Comparison of ENCODE assay signal across 18 mouse cellular contexts in genomic region chr6:89684231-89684630, GRCm38 (mm10). TPM values are rescaled to one million over a fixed set of nuclear protein-coding genes. Genes with fewer than 3 reads are reported as not detected.
A peak's percentile ranks its signal among the peaks of the same experiment; 100 is the strongest.
DNase-seq lines count a peak whose midpoint lies in the region; ATAC-seq and TF ChIP-seq lines count a peak whose summit lies in the region.
"Had no signal": no experiment of that assay in that cellular context is flagged by ENCODE, and none has a peak within 500 bp of the region (broad histone marks: within the 10 kb centered on the region; RNA-seq: fewer than 3 reads in every experiment).

No protein-coding gene starts in this region.

- H3K4me2 ChIP-seq in hindbrain, embryonic 16.5 days (ENCODE audit: low read length), result no peak overlapping the region
- no peak overlapping the region for H3K4me2 ChIP-seq in hindbrain, embryonic 12.5 days (replicated peaks)
- no peak overlapping the region for H3K4me2 ChIP-seq in lung, postnatal 0 days (replicated peaks; ENCODE audit: low read depth, low read length)
- H3K4me2 ChIP-seq: liver, embryonic 15.5 days; neural tube, embryonic 13.5 days had no signal

- TF ChIP-seq EP300 in lung, postnatal 0 days (IDR thresholded peaks at IDR 0.05), result no peak

- no peak overlapping the region for H3K9ac ChIP-seq in hindbrain, embryonic 16.5 days (ENCODE audit: low read depth, low read length)
- no peak overlapping the region for H3K9ac ChIP-seq in hindbrain, embryonic 12.5 days
- H3K9ac ChIP-seq in lung, postnatal 0 days (replicated peaks; ENCODE audit: low read depth), result no peak overlapping the region
- H3K9ac ChIP-seq: liver, embryonic 15.5 days; neural tube, embryonic 13.5 days had no signal

- 53% methylated on average over 1 of the region's 1 CpGs for WGBS in hindbrain, embryonic 16.5 days
- WGBS in hindbrain, embryonic 12.5 days, result 59% methylated on average over 1 of the region's 1 CpGs
- WGBS in lung, postnatal 0 days, result 41% methylated on average over 1 of the region's 1 CpGs

- ATAC-seq in hindbrain, embryonic 16.5 days, result peak; percentile 67; the same call in 1 of the 2 replicates
- no peak for ATAC-seq in hindbrain, embryonic 12.5 days (ENCODE audit: low FRiP score)
- no peak for ATAC-seq in lung, postnatal 0 days
- no peak for ATAC-seq in megakaryocyte, adult 5-6 weeks (ENCODE audit: poor library complexity, severe bottlenecking)

- no peaks in the 10 kb centered on the region for H3K9me3 ChIP-seq in hindbrain, embryonic 16.5 days (ENCODE audit: control insufficient read depth, low read length)
- no peaks in the 10 kb centered on the region for H3K9me3 ChIP-seq in hindbrain, embryonic 12.5 days (replicated peaks)
- no peaks in the 10 kb centered on the region for H3K9me3 ChIP-seq in lung, postnatal 0 days (ENCODE audit: low read length)
- H3K9me3 ChIP-seq: liver, embryonic 15.5 days; neural tube, embryonic 13.5 days had no signal

- H3K4me3 ChIP-seq in hindbrain, embryonic 16.5 days (ENCODE audit: low read length), result no peak overlapping the region
- H3K4me3 ChIP-seq in hindbrain, embryonic 12.5 days, result no peak overlapping the region
- no peak overlapping the region for H3K4me3 ChIP-seq in lung, postnatal 0 days (ENCODE audit: low read depth, low read length)
- H3K4me3 ChIP-seq: liver, embryonic 15.5 days; neural tube, embryonic 13.5 days had no signal

- DNase-seq in lung, postnatal 0 days (ENCODE audit: low spot score), result no peak
- no peak for DNase-seq in lung, adult 18-20 months
- peak; percentile 52 for DNase-seq in Muller cell, postnatal 12 days (ENCODE audit: inconsistent ontology term)
- DNase-seq in retina, postnatal 1 day, result peak; percentile 38
- DNase-seq: cerebellum, adult 9-11 months; kidney, adult 11 months; right cerebral cortex, postnatal 25 days had no signal

- no peaks in the 10 kb centered on the region for H3K27me3 ChIP-seq in hindbrain, embryonic 16.5 days (replicated peaks; ENCODE audit: control insufficient read depth, insufficient read depth, low read length)
- H3K27me3 ChIP-seq in hindbrain, embryonic 12.5 days, result no peaks in the 10 kb centered on the region
- H3K27me3 ChIP-seq in lung, postnatal 0 days (replicated peaks; ENCODE audit: insufficient read depth, low read length), result no peaks in the 10 kb centered on the region
- H3K27me3 ChIP-seq: liver, embryonic 15.5 days; neural tube, embryonic 13.5 days had no signal

- TF ChIP-seq CTCF in lung, postnatal 0 days (IDR thresholded peaks at IDR 0.05), result peak; percentile 41; the same call in 1 of the 2 replicates

- no peaks in the 10 kb centered on the region for H3K4me1 ChIP-seq in hindbrain, embryonic 16.5 days (ENCODE audit: control insufficient read depth, insufficient read depth, low read depth, low read length)
- H3K4me1 ChIP-seq in hindbrain, embryonic 12.5 days, result no peaks in the 10 kb centered on the region
- no peaks in the 10 kb centered on the region for H3K4me1 ChIP-seq in lung, postnatal 0 days (ENCODE audit: insufficient read depth, low read depth, low read length)
- H3K4me1 ChIP-seq: liver, embryonic 15.5 days had no signal

- no peak overlapping the region for H3K27ac ChIP-seq in hindbrain, embryonic 16.5 days (ENCODE audit: low read depth, low read length)
- H3K27ac ChIP-seq in hindbrain, embryonic 12.5 days, result no peak overlapping the region
- no peak overlapping the region for H3K27ac ChIP-seq in lung, postnatal 0 days (ENCODE audit: low read length)
- H3K27ac ChIP-seq: liver, embryonic 15.5 days; neural tube, embryonic 13.5 days had no signal

- no peaks in the 10 kb centered on the region for H3K36me3 ChIP-seq in hindbrain, embryonic 16.5 days (ENCODE audit: control insufficient read depth, insufficient read depth, low read length)
- H3K36me3 ChIP-seq in hindbrain, embryonic 12.5 days, result no peaks in the 10 kb centered on the region
- no peaks in the 10 kb centered on the region for H3K36me3 ChIP-seq in lung, postnatal 0 days (ENCODE audit: insufficient read depth, low read length)
- H3K36me3 ChIP-seq: liver, embryonic 15.5 days; neural tube, embryonic 13.5 days had no signal

RNA-seq across cellular contexts. Expression of gene Vmn1r40, which starts 23.1 kb away (rescaled TPM):
- polyA plus RNA-seq in hindbrain, embryonic 16.5 days (2015; fragmentation: Nextera tagmentation; extraction: Ambion mirVana), result not detected in 2 replicates
- polyA plus RNA-seq in hindbrain, embryonic 12.5 days (2016; fragmentation: Nextera tagmentation; extraction: Ambion mirVana), result not detected in 2 replicates
- polyA plus RNA-seq in lung, postnatal 0 days (2015; fragmentation: Nextera tagmentation; extraction: Ambion mirVana), result not detected in 2 replicates
- not detected in 2 replicates for total RNA-seq in megakaryocyte, adult 5-6 weeks (2015)
- not detected in 2 replicates for total RNA-seq in megakaryocyte, adult 5-6 weeks (2017)
- total RNA-seq: adrenal gland, postnatal 4 days; left cerebral cortex, adult 18-20 months; megakaryocyte-erythroid progenitor cell, adult 5-6 weeks had no signal
- polyA plus RNA-seq: heart, embryonic 14.5 days; liver, embryonic 15.5 days; neural tube, embryonic 13.5 days; stomach, embryonic 14.5 days; urinary bladder, adult 2 months had no signal

RNA-seq across cellular contexts. Expression of gene Txnrd3, which starts 40.4 kb away (rescaled TPM):
- 12.9 and 15.0 TPM in 2 replicates for polyA plus RNA-seq in hindbrain, embryonic 16.5 days (2015; fragmentation: Nextera tagmentation; extraction: Ambion mirVana)
- 15.5 and 16.3 TPM in 2 replicates for polyA plus RNA-seq in hindbrain, embryonic 12.5 days (2016; fragmentation: Nextera tagmentation; extraction: Ambion mirVana)
- 20.6 and 26.3 TPM in 2 replicates for polyA plus RNA-seq in lung, postnatal 0 days (2015; fragmentation: Nextera tagmentation; extraction: Ambion mirVana)
- total RNA-seq in megakaryocyte, adult 5-6 weeks (2015), result 0.11 and 1.1 TPM in 2 replicates
- total RNA-seq in megakaryocyte, adult 5-6 weeks (2017), result 0.49 and 1.5 TPM in 2 replicates

RNA-seq across cellular contexts. Expression of gene Vmn1r41, which starts 56.3 kb away (rescaled TPM):
- polyA plus RNA-seq in hindbrain, embryonic 16.5 days (2015; fragmentation: Nextera tagmentation; extraction: Ambion mirVana), result not detected in 2 replicates
- polyA plus RNA-seq in hindbrain, embryonic 12.5 days (2016; fragmentation: Nextera tagmentation; extraction: Ambion mirVana), result not detected in 2 replicates
- polyA plus RNA-seq in lung, postnatal 0 days (2015; fragmentation: Nextera tagmentation; extraction: Ambion mirVana), result not detected in 2 replicates
- not detected in 2 replicates for total RNA-seq in megakaryocyte, adult 5-6 weeks (2015)
- total RNA-seq in megakaryocyte, adult 5-6 weeks (2017), result not detected in 2 replicates
- total RNA-seq: adrenal gland, postnatal 4 days; left cerebral cortex, adult 18-20 months; megakaryocyte-erythroid progenitor cell, adult 5-6 weeks had no signal
- polyA plus RNA-seq: heart, embryonic 14.5 days; liver, embryonic 15.5 days; neural tube, embryonic 13.5 days; stomach, embryonic 14.5 days; urinary bladder, adult 2 months had no signal

Comparison
In these comparisons a context has a peak if more than half of its experiments do, and no peak if none do; other contexts are left out.
1. DNase-seq: peak in Muller cell, postnatal 12 days (single experiment) and retina, postnatal 1 day (single experiment); none in lung, postnatal 0 days (single experiment) and lung, adult 18-20 months (0 of 2).